Mouse (Mus musculus) layer of hippocampus, adult 18-20 months (tissue): ENCODE results near the gene Rhox3g. TPM values are rescaled to one million over a fixed set of nuclear protein-coding genes. Genes with fewer than 3 reads are reported as not detected.
"Not testable (repeated sequence)": the region's sequence is repeated elsewhere in the genome, so short reads cannot be mapped to it uniquely, and the experiment has no call there.

Source experiments
- DNase-seq, 2 experiments: peaks; one replicate each; pipeline ENCODE4 v3.0.0; 2022; ENCODE audit warnings: low spot score in 2 of 2
- long read RNA-seq: library from polyadenylated mRNA; stranded (forward); transcript quantifications from one replicate; pipeline ENCODE4 v2.0.0, GENCODE M21; 2021
- total RNA-seq, 2 experiments: library from RNA; stranded (reverse); gene quantifications; 2 replicates each; pipeline ENCODE4 v1.2.3; 2021

Gene Rhox3g
- not detected for total RNA-seq
- long read RNA-seq = 0 reads

DNA sequence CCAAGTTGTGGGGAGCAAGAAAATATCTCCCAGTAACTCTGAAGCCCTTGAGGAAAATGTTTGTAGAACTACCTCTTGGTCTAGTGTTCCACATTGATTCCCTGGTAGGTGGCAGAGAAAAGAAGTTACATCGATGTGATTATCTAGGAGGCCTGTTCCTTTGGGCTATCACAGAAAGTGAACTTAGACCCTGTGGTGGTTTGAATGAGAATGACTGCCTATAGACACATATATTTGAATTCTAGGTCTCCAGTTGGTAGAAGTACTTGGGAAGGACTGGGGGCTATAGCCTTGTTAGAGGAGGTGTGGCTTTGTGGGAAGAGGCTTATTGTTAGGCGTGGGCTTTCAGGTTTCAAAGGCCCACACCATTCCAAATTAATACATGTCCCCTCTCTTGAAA lies at the start of gene Rhox3g:
Gene Rhox3g (minus strand): TSS at position 101 of the 400 bp plus-strand sequence.
- DNase-seq = not testable (repeated sequence)

DNA sequence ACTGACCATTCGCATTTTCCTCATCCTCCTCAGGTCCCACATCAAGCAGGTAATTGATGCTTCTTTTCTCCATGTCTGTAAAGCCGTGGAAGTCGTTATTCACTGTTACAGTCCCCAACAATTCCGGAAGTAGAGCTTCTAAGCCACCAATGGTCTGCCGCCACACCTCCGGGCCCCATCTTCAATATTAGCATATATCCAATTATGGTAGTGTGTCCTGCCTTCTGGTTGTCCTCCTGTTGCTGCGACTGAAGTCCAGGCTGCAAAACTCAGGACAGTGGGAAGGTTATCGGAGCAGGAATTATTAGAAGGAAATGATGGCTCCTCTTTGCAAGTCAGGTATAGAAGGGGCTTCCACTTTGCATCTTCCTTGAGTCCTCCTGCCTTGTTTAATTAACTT lies 44.8 kb upstream of the Rhox3g start, which contains the start of gene Rhox2h:
Gene Rhox2h (minus strand): TSS at position 101 of the 400 bp plus-strand sequence.
- DNase-seq = not testable (repeated sequence)

DNA sequence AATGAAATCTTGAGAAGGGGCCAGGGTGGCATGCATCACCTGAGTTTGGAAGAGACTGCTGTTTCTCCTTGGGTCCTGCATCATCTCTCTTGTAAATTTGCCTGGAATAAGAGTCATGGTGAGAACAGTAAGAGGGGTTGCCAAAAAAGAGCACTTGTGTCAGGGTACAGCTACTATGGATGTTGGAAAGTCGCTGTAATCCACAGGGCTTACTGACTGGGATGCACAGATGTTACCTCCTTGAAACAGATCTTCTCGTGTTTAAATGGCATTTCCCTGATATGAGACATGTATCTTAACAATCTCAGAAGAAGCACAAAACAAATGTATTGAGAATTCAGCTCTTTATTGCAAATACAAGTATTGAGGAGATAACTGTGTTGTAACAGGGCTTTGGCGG lies 40.3 kb upstream of the Rhox3g start, which contains the start of gene Rhox3h:
Gene Rhox3h (minus strand): TSS at position 101 of the 400 bp plus-strand sequence.
- DNase-seq = not testable (repeated sequence)

DNA sequence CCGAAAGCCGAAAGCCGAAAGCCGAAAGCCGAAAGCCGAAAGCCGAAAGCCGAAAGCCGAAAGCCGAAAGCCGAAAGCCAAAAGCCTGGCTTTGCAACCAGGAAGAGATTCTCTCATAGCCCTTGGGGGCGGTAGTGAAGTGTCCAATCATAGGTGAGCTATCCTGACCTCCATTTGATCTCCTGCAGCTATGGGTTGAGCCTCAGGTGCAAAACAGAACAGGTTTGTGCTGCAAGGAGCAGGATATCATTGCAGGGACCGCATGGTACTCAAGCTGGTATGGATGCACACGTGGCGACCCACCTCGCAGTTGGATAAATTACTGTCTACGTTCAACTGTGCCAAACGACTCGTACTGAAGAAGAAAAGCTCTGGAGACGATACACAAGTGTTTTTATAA lies 22.8 kb upstream of the Rhox3g start, which contains the start of gene Rhox4g:
Gene Rhox4g (minus strand): TSS at position 101 of the 400 bp plus-strand sequence.
- not testable (repeated sequence) for DNase-seq

DNA sequence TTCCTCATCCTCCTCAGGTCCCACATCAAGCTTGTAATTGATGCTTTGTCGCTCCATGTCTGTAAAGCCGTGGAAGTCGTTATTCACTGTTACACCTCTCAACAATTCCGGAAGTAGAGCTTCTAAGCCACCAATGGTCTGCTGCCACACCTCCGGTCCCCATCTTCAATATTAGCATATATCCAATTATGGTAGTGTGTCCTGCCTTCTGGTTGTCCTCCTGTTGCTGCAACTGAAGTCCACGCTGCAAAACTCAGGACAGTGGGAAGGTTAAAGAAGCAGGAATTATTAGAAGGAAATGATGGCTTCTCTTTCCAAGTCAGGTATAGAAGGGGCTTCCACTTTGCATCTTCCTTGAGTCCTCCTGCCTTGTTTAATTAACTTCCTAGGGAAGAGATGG lies 15.0 kb upstream of the Rhox3g start, which contains the start of gene Rhox2g:
Gene Rhox2g (minus strand): TSS at position 101 of the 400 bp plus-strand sequence.
- not testable (repeated sequence) for DNase-seq

DNA sequence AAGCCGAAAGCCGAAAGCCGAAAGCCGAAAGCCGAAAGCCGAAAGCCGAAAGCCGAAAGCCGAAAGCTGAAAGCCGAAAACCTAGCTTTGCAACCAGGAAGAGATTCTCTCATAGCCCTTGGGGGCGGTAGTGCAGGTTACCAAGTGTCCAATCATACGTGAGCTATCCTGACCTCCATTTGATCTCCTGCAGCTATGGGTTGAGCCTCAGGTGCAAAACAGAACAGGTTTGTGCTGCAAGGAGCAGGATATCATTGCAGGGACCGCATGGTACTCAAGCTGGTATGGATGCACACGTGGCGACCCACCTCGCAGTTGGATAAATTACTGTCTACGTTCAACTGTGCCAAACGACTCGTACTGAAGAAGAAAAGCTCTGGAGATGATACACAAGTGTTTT lies 20.8 kb downstream of the Rhox3g start, which contains the start of gene Rhox4f:
Gene Rhox4f (minus strand): TSS at position 101 of the 400 bp plus-strand sequence.
- DNase-seq = not testable (repeated sequence)

DNA sequence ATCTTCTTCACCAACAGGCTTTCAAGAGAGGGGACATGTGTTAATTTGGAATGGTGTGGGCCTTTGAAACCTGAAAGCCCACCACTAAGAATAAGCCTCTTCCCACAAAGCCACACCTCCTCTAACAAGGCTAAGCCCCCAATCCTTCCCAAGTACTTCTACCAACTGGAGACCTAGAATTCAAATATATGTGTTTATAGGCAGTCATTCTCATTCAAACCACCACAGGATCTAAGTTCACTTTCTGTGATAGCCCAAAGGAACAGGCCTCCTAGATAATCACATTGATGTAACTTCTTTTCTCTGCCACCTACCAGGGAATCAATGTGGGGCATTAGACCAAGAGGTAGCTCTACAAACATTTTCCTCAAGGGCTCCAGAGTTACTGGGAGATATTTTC lies 47.7 kb downstream of the Rhox3g start, which contains the start of gene Rhox3f:
Gene Rhox3f (plus strand): TSS at position 301 of the 400 bp plus-strand sequence.
- not testable (repeated sequence) for DNase-seq

Other genes with a start within 250 kb of the Rhox3g start
- not detected for gene Rhox3a2, start 248.6 kb downstream of the Rhox3g start, total RNA-seq
- gene Rhox4a2, start 237.8 kb downstream of the Rhox3g start, total RNA-seq = not detected
- not detected for gene Rhox2b, start 216.5 kb downstream of the Rhox3g start, total RNA-seq
- gene Rhox4b, start 196.1 kb downstream of the Rhox3g start, total RNA-seq = not detected
- gene Rhox2c, start 174.9 kb downstream of the Rhox3g start, total RNA-seq = not detected
- not detected for gene Rhox3c, start 170.0 kb downstream of the Rhox3g start, total RNA-seq
- gene Rhox4c, start 148.3 kb downstream of the Rhox3g start, total RNA-seq = not detected
- gene Rhox2d, start 135.2 kb downstream of the Rhox3g start, total RNA-seq = not detected
- not detected for gene Rhox4d, start 114.3 kb downstream of the Rhox3g start, total RNA-seq
- gene Rhox2e, start 98.2 kb downstream of the Rhox3g start, total RNA-seq = not detected
- not detected for gene Rhox3e, start 86.6 kb downstream of the Rhox3g start, total RNA-seq
- not detected for gene Rhox4e, start 71.2 kb downstream of the Rhox3g start, total RNA-seq
- not detected for gene Rhox2f, start 57.2 kb downstream of the Rhox3g start, total RNA-seq
- gene Rhox3f, start 47.6 kb downstream of the Rhox3g start, total RNA-seq = not detected
- gene Rhox4f, start 20.9 kb downstream of the Rhox3g start, total RNA-seq = not detected
- gene Rhox2g, start 14.9 kb upstream of the Rhox3g start, total RNA-seq = not detected
- not detected for gene Rhox4g, start 22.7 kb upstream of the Rhox3g start, total RNA-seq
- gene Rhox3h, start 40.2 kb upstream of the Rhox3g start, total RNA-seq = not detected
- not detected for gene Rhox2h, start 44.7 kb upstream of the Rhox3g start, total RNA-seq
- gene Rhox5, start 176.2 kb upstream of the Rhox3g start, total RNA-seq = not detected
- not detected for gene Rhox6, start 198.3 kb upstream of the Rhox3g start, total RNA-seq
- gene Rhox7a, start 203.1 kb upstream of the Rhox3g start, total RNA-seq = not detected